Mouse (Mus musculus) layer of hippocampus, adult 2 months (tissue): Measurements from ENCODE around the gene Gpd2. TPM values are rescaled to one million over a fixed set of nuclear protein-coding genes. Genes with fewer than 3 reads are reported as not detected.

ENCODE experiments used
- DNase-seq, 2 experiments: peaks; one replicate each; pipeline ENCODE4 v3.0.0; 2022; ENCODE audit warnings: low spot score in 2 of 2
- H3K27ac ChIP-seq: fragments of 200-600 bp; 2 replicates; pipeline ENCODE4 v1.8.1; 2022
- H3K4me3 ChIP-seq: fragments of 200-600 bp; 2 replicates; pipeline ENCODE4 v1.8.1; 2022; ENCODE audit warnings: mild to moderate bottlenecking
- CTCF ChIP-seq: fragments of 200-600 bp; conservative IDR thresholded peaks from 2 replicates; pipeline ENCODE4 v1.8.1; 2022; ENCODE audit warnings: antibody characterized with exemption, mild to moderate bottlenecking, moderate library complexity
- total RNA-seq, 2 experiments: library from RNA; stranded (reverse); gene quantifications; 2 replicates each; pipeline ENCODE4 v1.2.3; 2021

Gpd2 gene
- total RNA-seq, 2 experiments from 2014 or later = 122 to 138 TPM

DNA sequence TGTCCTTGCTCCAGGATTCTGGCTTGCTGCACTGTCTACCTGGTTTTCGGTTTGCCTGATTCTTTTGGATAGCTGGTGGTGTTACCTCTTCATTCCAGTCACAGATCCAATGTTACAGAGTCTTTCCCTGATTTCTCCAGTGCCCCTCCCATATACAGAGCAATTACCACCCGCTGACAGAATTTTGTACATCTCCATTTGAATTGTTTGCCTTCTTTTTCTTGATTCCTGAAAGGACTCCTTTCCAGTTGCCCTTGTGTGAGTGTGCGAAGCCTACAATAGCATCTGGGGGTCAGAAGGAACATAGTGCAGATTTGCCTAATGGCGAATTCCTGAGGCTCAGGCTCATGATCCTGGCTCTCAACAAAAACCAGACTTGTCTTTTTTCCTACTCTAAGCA is 157.6 kb downstream of the Gpd2 start:
- no peak for TF ChIP-seq CTCF
- H3K27ac ChIP-seq = no peak overlapping the region
- no peak overlapping the region for H3K4me3 ChIP-seq
- DNase-seq = no peak

DNA sequence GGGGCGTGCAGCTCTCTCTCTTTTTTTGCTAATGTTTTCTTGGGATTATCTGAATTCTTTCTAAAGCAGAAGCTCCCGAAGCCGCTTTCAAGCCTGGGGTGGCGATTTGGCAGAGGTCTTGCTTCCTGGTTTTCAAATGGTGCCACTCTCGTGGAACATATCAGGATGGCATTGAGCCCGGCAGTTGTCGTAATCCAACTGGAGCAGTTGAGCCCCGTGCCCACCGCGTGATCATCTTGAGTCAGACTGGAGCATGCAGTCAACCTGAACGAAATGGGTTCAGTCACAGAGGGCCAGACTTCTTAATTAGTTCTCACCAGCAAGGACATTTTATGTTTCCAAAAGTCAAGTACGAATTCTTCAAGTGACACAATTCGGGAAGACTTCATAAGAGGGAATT is 158.6 kb downstream of the Gpd2 start:
- TF ChIP-seq CTCF = no peak
- DNase-seq = no peak
- Histone ChIP-seq H3K27ac (no peak overlapping the region), H3K4me3 (no peak overlapping the region)

DNA sequence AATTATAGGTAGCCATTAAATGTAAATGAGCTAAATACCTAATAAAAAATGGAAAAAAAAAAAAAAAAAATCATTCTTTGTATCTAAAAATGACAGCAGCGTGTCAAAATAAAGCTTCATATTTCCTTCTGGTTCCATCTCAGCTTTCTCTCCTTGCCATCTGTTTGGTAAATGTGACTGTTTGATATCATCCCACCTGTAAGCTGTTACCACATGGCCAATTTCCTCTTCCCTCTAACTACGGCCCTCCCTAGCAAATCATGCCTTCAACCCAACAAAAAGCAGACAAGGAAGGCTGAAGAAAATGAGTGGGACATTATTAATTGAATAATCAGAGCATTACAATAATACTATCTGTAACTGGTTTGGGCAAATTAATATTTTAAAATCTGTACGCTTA is 160.3 kb downstream of the Gpd2 start:
- no peak overlapping the region for H3K4me3 ChIP-seq
- no peak for TF ChIP-seq CTCF
- H3K27ac ChIP-seq = no peak overlapping the region
- DNase-seq = peak; percentile 13 to 54

DNA sequence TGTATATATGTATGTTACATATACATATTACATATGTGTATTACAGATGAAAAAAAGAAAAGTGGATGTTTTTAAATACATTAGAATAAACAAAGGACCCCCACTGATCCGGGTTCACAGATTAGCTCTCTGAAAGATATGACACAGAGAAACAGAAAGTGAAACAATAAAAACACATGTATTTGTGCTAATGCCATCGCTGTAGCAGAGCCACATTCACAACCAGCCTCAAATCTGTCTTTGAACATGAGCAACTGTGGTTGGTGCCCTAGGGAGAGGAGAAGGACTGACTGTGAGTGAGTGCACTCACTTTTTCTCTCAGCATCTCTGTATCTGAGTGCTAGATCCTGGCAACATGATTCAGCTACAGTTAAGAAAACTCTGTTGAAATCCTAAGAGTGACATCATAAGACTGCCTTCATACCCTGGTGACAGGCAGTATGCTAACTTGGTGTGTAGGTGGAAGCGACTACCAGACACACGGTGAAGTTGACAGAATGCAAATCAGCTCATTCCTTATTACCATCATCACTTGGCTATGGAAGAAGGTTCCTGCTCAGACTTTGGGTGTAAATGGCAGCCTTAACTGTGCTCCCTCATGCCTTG is 170.1 kb downstream of the Gpd2 start:
- Histone ChIP-seq H3K27ac (no peak overlapping the region), H3K4me3 (no peak overlapping the region)
- TF ChIP-seq CTCF = no peak
- peak in 1 of 2 experiments; percentile 23 for DNase-seq

DNA sequence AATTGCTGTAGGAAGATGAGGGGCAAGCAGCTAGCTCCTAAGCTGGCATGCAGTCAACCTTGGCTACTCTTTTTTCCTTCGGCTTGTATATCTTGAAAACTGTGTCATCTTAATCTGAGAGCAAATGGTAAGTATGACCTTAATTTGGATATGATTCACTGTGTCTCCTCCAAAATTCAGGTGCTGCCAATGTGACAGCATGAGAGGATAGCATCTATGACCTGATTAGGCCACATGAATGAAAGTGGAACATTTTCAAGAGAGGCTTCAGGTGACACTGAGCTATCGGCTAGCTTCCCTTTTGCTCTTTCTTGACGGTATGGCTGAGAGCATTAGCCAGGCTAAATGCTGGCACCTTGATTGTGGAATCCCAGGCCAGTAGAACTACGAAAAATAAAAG is 171.0 kb downstream of the Gpd2 start:
- no peak for DNase-seq
- no peak overlapping the region for H3K27ac ChIP-seq
- no peak for TF ChIP-seq CTCF

DNA sequence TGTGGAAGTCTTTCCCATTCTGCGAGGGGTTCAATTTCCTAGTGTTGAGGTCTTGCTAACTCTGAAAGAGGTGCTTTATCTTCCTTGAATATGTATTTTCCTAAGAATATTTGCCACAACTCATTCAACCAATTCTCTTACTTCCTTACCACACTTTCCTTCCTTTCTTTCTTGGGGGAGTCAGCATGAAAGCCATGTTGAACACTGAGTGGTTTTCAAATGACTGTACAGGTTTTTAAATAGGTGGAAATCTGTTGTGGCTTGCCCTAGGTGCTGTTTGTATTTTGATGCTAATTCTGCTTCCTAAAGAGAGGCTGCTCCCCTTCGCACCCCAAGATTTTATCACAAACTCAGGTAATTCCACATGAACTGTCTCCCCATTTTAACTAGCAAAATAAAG is 174.1 kb downstream of the Gpd2 start:
- no peak overlapping the region for H3K27ac ChIP-seq
- TF ChIP-seq CTCF = no peak
- no peak overlapping the region for H3K4me3 ChIP-seq
- no peak for DNase-seq

More for the DNA sequence above, 171.0 kb downstream of the Gpd2 start:
- no peak overlapping the region for H3K4me3 ChIP-seq

DNA sequence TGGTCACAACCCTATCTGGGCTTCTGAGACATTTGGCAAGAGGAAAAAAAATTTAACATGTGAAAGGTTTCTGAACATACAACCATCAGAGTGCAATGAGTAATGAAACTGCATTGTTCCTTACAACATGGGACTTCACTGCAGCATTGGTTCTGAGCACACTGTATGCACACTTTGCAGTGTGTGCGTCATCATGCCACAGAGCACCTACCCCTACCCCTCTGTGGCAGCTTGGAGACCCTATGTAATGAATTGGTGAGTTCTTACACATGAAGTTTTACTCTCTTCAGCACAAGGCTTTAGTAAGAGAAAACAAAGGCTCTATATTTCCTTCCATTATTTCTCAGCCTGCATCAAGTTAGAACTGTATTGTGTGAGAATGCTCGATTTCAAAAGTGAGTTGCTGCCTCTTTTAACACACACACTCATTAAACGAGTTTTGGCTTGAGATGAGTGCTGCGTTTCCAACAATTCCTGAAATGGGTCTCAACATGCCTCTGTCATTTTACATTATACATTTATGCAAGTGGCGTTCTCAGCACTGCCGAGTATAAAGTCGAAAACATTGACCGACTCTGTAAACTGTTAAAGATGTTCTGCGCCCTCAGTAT is 177.2 kb downstream of the Gpd2 start:
- DNase-seq = no peak
- Histone ChIP-seq H3K27ac (no peak overlapping the region), H3K4me3 (no peak overlapping the region)
- TF ChIP-seq CTCF = no peak

DNA sequence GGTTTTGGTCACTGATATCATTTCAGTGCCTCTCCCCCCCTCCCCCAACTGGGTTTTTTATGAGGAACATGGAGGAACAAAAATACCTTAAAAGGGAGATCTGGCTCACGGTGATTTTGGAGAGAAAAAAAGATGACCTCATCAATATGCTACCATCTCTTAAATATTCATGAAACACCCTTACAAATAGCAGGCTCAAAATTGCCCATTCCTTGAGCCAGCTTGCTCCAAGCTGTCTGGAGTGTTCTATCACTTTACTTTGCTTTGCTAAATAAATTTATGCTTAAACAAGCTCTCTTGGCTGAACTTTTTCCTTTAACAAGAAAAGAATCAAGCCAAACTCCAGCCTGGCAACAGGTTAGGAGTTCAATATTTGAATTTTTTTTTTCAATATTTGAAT is 179.3 kb downstream of the Gpd2 start:
- no peak for TF ChIP-seq CTCF
- Histone ChIP-seq H3K27ac (no peak overlapping the region), H3K4me3 (no peak overlapping the region)
- DNase-seq = no peak

Other genes starting within 250 kb of the Gpd2 start
- 10 to 100 TPM; 52.5 to 55.0 TPM for gene Nr4a2, start 113.6 kb upstream of the Gpd2 start, total RNA-seq